Mouse (Mus musculus) stomach, postnatal 0 days (tissue): ENCODE measurements around the gene Plxnc1. TPM values are rescaled to one million over a fixed set of nuclear protein-coding genes. Genes with fewer than 3 reads are reported as not detected.

ENCODE experiments used
- ATAC-seq: fragments of 200-750 bp; cut with Nextera tagmentation; 2 replicates; pipeline ENCODE4 v1.8.0; 2017; ENCODE audit not compliant: low FRiP score, low TSS enrichment
- DNase-seq: peaks from one replicate; pipeline ENCODE4 v3.0.0-alpha.2; 2016; ENCODE audit warnings: low spot score
- H3K27ac ChIP-seq: fragments of 300-500 bp; sonication (generic); replicated peaks from 2 replicates; pipeline ENCODE4 v1.5.1; 2014; ENCODE audit warnings: mild to moderate bottlenecking, control low read depth
- H3K27me3 ChIP-seq: fragments of 300-500 bp; sonication (generic); 2 replicates; pipeline ENCODE4 v1.6.1; 2014; ENCODE audit warnings: low read length; ENCODE audit not compliant: control insufficient read depth, insufficient read depth
- H3K36me3 ChIP-seq: fragments of 300-500 bp; sonication (generic); 2 replicates; pipeline ENCODE4 v1.6.1; 2014; ENCODE audit warnings: low read length, mixed read lengths; ENCODE audit not compliant: control insufficient read depth, insufficient read depth
- H3K4me1 ChIP-seq: fragments of 300-500 bp; sonication (generic); replicated peaks from 2 replicates; pipeline ENCODE4 v1.6.1; 2014; ENCODE audit warnings: antibody characterized with exemption; ENCODE audit not compliant: control insufficient read depth, insufficient read depth
- H3K4me2 ChIP-seq: fragments of 300-500 bp; sonication (generic); replicated peaks from 2 replicates; pipeline ENCODE4 v1.6.1; 2014; ENCODE audit warnings: low read depth, mild to moderate bottlenecking, control low read depth, moderate library complexity
- H3K4me3 ChIP-seq: fragments of 300-500 bp; sonication (generic); 2 replicates; pipeline ENCODE4 v1.5.1; 2014; ENCODE audit warnings: low read depth, low read length, control low read depth
- H3K9ac ChIP-seq: fragments of 300-500 bp; sonication (generic); 2 replicates; pipeline ENCODE4 v1.6.1; 2014; ENCODE audit warnings: mild to moderate bottlenecking, low read length, control low read depth, mixed read lengths
- H3K9me3 ChIP-seq: fragments of 300-500 bp; sonication (generic); 2 replicates; pipeline ENCODE4 v1.6.1; 2016; ENCODE audit warnings: low read length; ENCODE audit not compliant: control insufficient read depth
- CTCF ChIP-seq: IDR thresholded peaks from 2 replicates; pipeline ENCODE4 v1.5.1; 2016; ENCODE audit warnings: antibody characterized with exemption, low read depth, mild to moderate bottlenecking, moderate library complexity
- EP300 ChIP-seq: optimal IDR thresholded peaks from 2 replicates; pipeline ENCODE3; 2016; ENCODE audit warnings: antibody characterized with exemption
- WGBS: fragments of 180-500 bp; shearing (Covaris S2); extraction: QIAGEN DNeasy Blood & Tissue Kit; methylation state at CpG from one replicate; pipeline ENCODE4 v1.1.7; 2014; 5-methylcytosine and 5-hydroxymethylcytosine counted together
- polyA plus RNA-seq: library from polyadenylated mRNA; unstranded; fragments of >200 nt; fragmentation: Nextera tagmentation; extraction: Ambion mirVana; gene quantifications from 2 replicates; pipeline ENCODE4 v1.2.1, GENCODE M21; 2015

The Plxnc1 gene
- polyA plus RNA-seq, 1 experiment from 2014 or later: 0.67 TPM

- TF ChIP-seq EP300 (no peak), CTCF (no peak)
- Histone ChIP-seq H3K9ac (no peak overlapping the region), H3K9me3 (no peaks in the 10 kb centered on the region), H3K36me3 (no peaks in the 10 kb centered on the region), H3K27ac (no peak overlapping the region), H3K4me2 (no peak overlapping the region), H3K27me3 (no peaks in the 10 kb centered on the region), H3K4me1 (no peaks in the 10 kb centered on the region), H3K4me3 (no peak overlapping the region)
- 76% methylated on average over 17 of the region's 17 CpGs for WGBS
- ATAC-seq: no peak
- DNase-seq: no peak
Measured at GRCm38 (mm10) chr10:94811907-94812851, 132.5 kb downstream of the Plxnc1 start.

DNA sequence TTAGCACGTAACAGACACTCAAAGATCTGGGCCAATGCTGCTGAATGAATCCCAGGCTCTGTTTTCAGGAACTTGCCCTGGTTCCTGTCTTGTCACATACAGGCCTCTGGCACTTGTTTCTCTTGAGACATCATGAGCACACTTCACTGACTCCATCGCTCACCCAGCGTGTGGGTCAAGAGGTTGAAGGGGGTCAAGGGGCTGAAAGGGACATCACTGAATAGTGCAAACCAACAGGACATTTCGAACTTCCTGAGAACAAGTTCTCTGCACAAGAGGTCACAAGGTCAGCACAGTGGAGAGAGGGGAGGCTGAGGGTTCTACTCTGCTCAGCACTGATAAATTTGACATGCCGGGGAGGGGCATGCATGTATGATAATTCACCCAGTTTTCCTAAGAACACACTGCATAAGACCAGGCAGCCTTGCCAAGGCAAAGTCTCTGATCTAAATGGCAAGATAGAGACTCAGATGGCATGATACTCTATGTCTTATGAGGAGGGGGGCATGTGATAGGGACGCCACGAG, 134.6 kb downstream of the Plxnc1 start:
- 77% methylated on average over 7 of the region's 7 CpGs for WGBS
- ATAC-seq: no peak
- H3K4me2 ChIP-seq: no peak overlapping the region
- no peak for TF ChIP-seq CTCF
- TF ChIP-seq EP300: no peak
- no peaks in the 10 kb centered on the region for H3K4me1 ChIP-seq
- H3K9me3 ChIP-seq: no peaks in the 10 kb centered on the region
- H3K36me3 ChIP-seq: no peaks in the 10 kb centered on the region
- H3K27ac ChIP-seq: no peak overlapping the region
- H3K27me3 ChIP-seq: no peaks in the 10 kb centered on the region
- H3K9ac ChIP-seq: no peak overlapping the region
- no peak overlapping the region for H3K4me3 ChIP-seq
- no peak for DNase-seq

GRCm38 (mm10) chr10:94808275-94808674, 136.4 kb downstream of the Plxnc1 start:
- ATAC-seq: no peak

DNA sequence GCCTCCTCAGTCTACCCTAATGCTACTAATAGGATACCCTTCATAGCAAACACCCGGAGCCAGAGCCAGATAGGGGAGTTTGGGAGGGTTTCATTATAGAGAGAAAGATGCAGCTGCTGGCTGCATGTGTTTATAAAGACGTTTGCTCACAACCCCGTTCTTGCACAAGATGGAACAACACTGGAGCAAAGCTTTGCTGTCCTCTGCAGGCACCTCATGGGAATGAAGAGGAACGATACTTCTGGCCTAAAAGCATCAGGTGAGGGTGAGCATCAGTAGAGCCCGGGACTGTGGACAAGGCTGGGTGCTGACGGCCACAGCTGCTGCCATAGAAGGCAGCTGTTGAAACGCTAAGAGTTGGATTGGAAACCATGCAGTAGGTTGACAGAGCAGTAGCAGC, 137.3 kb downstream of the Plxnc1 start:
- no peak overlapping the region for H3K4me2 ChIP-seq
- DNase-seq: no peak
- H3K9me3 ChIP-seq: no peaks in the 10 kb centered on the region
- no peak for ATAC-seq
- H3K4me1 ChIP-seq: no peaks in the 10 kb centered on the region
- no peak overlapping the region for H3K4me3 ChIP-seq
- no peaks in the 10 kb centered on the region for H3K36me3 ChIP-seq
- WGBS: 57% methylated on average over 7 of the region's 7 CpGs
- TF ChIP-seq EP300 (no peak), CTCF (peak; percentile 66)
- H3K9ac ChIP-seq: no peak overlapping the region
- no peak overlapping the region for H3K27ac ChIP-seq
- H3K27me3 ChIP-seq: no peaks in the 10 kb centered on the region

More at GRCm38 (mm10) chr10:94808275-94808674, 136.4 kb downstream of the Plxnc1 start:
- Histone ChIP-seq H3K4me1 (no peaks in the 10 kb centered on the region), H3K9ac (no peak overlapping the region), H3K27me3 (no peaks in the 10 kb centered on the region), H3K27ac (no peak overlapping the region), H3K4me3 (no peak overlapping the region), H3K36me3 (no peaks in the 10 kb centered on the region), H3K9me3 (no peaks in the 10 kb centered on the region), H3K4me2 (no peak overlapping the region)
- TF ChIP-seq CTCF: no peak
- no peak for TF ChIP-seq EP300
- no peak for DNase-seq
- 38% methylated on average over 6 of the region's 6 CpGs for WGBS

GRCm38 (mm10) chr10:94804909-94805220, 139.8 kb downstream of the Plxnc1 start:
- no peak overlapping the region for H3K4me2 ChIP-seq
- no peaks in the 10 kb centered on the region for H3K27me3 ChIP-seq
- WGBS: 81% methylated on average over 1 of the region's 1 CpGs
- no peaks in the 10 kb centered on the region for H3K9me3 ChIP-seq
- H3K27ac ChIP-seq: no peak overlapping the region
- no peaks in the 10 kb centered on the region for H3K4me1 ChIP-seq
- no peaks in the 10 kb centered on the region for H3K36me3 ChIP-seq
- no peak for DNase-seq
- TF ChIP-seq CTCF: no peak
- TF ChIP-seq EP300: no peak
- no peak overlapping the region for H3K9ac ChIP-seq
- no peak for ATAC-seq
- no peak overlapping the region for H3K4me3 ChIP-seq
